Mouse (Mus musculus) ES-E14 (cell line): ENCODE measurements at regions not wholly inside any gene's neighbourhood (a gene's known extent, or its start where the extent isn't known, plus 50 kb on each side); places are given as distances from the start of the nearest gene placed in this dataset.

Source experiments
- CHD2 ChIP-seq: IDR thresholded peaks from 2 replicates; pipeline ENCODE4 v1.6.1; 2014; ENCODE audit warnings: mild to moderate bottlenecking, low read depth, low read length, inconsistent platforms
- HCFC1 ChIP-seq: IDR thresholded peaks from 2 replicates; pipeline ENCODE4 v1.6.1; 2012; ENCODE audit warnings: low read length, inconsistent platforms, borderline replicate concordance; ENCODE audit not compliant: insufficient read depth
- MAFK ChIP-seq: IDR thresholded peaks from 2 replicates; pipeline ENCODE4 v1.6.1; 2014; ENCODE audit warnings: mild to moderate bottlenecking, low read depth, low read length, inconsistent platforms; ENCODE audit not compliant: insufficient read depth
- ZC3H11A ChIP-seq: IDR thresholded peaks from 2 replicates; pipeline ENCODE4 v1.6.1; 2012; ENCODE audit warnings: low read depth, mild to moderate bottlenecking, inconsistent platforms, low read length, borderline replicate concordance

DNA sequence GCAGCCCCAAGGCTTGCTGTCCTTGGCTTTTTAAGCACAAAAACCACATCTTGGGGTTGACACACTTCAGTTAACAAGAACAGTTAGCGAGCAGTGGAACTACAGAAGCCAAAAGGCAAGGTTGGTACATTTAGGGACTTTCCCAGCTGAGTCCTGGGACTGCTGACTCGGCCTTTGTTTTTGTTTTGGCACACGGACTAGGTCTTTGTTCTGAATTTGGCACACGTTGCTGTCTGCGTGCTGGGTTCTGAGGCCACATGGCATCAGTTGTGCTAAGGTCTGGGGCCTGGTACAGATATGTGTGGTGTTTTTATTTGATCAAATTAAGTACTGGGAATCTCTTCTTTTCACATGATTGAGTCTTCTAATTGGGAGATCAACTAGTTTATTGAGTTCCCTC lies 124.1 kb upstream of the Gm6793 start:
- TF ChIP-seq CHD2 = no peak
- TF ChIP-seq ZC3H11A = no peak
- TF ChIP-seq HCFC1 = no peak
- TF ChIP-seq MAFK = no peak
